Mouse (Mus musculus) midbrain, embryonic 14.5 days (tissue): ENCODE measurements around the gene Emp1. TPM values are rescaled to one million over a fixed set of nuclear protein-coding genes. Genes with fewer than 3 reads are reported as not detected.

ENCODE experiments used
- ATAC-seq: fragments of 200-750 bp; cut with Nextera tagmentation; 2 replicates; pipeline ENCODE4 v1.8.0; 2017; ENCODE audit warnings: moderate number of reproducible peaks, moderate library complexity; ENCODE audit not compliant: low FRiP score, low TSS enrichment
- DNase-seq: peaks from one replicate; pipeline ENCODE4 v3.0.0-alpha.2; 2015
- H3K27ac ChIP-seq: fragments of 300-500 bp; sonication (generic); replicated peaks from 2 replicates; pipeline ENCODE4 v1.5.1; 2014; ENCODE audit warnings: mild to moderate bottlenecking, low read depth, low read length, moderate library complexity
- H3K27me3 ChIP-seq: fragments of 300-500 bp; sonication (generic); 2 replicates; pipeline ENCODE4 v1.6.1; 2014; ENCODE audit warnings: low read length, control low read depth, mixed read lengths; ENCODE audit not compliant: control insufficient read depth, insufficient read depth
- H3K36me3 ChIP-seq: fragments of 300-500 bp; sonication (generic); 2 replicates; pipeline ENCODE4 v1.6.1; 2014; ENCODE audit warnings: low read length, control low read depth; ENCODE audit not compliant: control insufficient read depth, insufficient read depth
- H3K4me1 ChIP-seq: fragments of 300-500 bp; sonication (generic); 2 replicates; pipeline ENCODE4 v1.6.1; 2014; ENCODE audit warnings: mild to moderate bottlenecking, antibody characterized with exemption, low read length, control low read depth; ENCODE audit not compliant: control insufficient read depth, insufficient read depth
- H3K4me2 ChIP-seq: fragments of 300-500 bp; sonication (generic); 2 replicates; pipeline ENCODE4 v1.6.1; 2014; ENCODE audit warnings: mild to moderate bottlenecking, low read length, moderate library complexity
- H3K4me3 ChIP-seq: fragments of 300-500 bp; sonication (generic); replicated peaks from 2 replicates; pipeline ENCODE4 v1.5.1; 2014; ENCODE audit warnings: low read depth, low read length
- H3K9ac ChIP-seq: fragments of 300-500 bp; sonication (generic); replicated peaks from 2 replicates; pipeline ENCODE4 v1.6.1; 2014; ENCODE audit warnings: mild to moderate bottlenecking, low read length, moderate library complexity
- H3K9me3 ChIP-seq: fragments of 300-500 bp; sonication (generic); 2 replicates; pipeline ENCODE4 v1.6.1; 2016; ENCODE audit warnings: low read length, control low read depth, mixed read lengths; ENCODE audit not compliant: control insufficient read depth
- WGBS: fragments of 180-500 bp; shearing (Covaris S2); extraction: QIAGEN DNeasy Blood & Tissue Kit; methylation state at CpG from one replicate; pipeline ENCODE4 v1.1.7; 2014; 5-methylcytosine and 5-hydroxymethylcytosine counted together
- polyA plus RNA-seq: library from polyadenylated mRNA; unstranded; fragments of >200 nt; fragmentation: Nextera tagmentation; extraction: Ambion mirVana; gene quantifications from 2 replicates; pipeline ENCODE4 v1.2.1, GENCODE M21; 2014

Gene Emp1
- polyA plus RNA-seq, 1 experiment from 2014 or later = 3.6 TPM

DNA sequence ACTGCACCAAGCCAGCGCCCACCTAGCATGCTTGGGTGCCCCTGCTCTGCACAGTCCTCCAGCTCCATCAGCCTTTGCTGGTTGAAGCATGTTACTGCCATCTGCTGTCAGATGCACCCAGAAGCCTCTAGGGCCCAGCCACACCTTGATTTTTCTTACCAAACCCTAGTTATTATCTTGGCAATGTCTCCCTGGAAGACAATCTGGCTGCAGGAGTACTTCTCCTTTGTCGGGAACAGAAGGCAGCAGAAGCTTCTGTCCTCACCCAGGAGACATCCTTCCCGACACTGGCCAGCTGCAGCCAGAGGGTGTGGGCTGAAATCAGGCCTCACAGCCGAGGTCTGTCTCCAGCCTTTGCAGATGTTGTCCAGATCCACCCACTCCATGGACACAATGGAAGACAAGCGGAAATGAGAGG, 7.2 kb downstream of the Emp1 start:
- H3K36me3 ChIP-seq = no peaks in the 10 kb centered on the region
- peak; percentile 56 for DNase-seq
- no peak for ATAC-seq

DNA sequence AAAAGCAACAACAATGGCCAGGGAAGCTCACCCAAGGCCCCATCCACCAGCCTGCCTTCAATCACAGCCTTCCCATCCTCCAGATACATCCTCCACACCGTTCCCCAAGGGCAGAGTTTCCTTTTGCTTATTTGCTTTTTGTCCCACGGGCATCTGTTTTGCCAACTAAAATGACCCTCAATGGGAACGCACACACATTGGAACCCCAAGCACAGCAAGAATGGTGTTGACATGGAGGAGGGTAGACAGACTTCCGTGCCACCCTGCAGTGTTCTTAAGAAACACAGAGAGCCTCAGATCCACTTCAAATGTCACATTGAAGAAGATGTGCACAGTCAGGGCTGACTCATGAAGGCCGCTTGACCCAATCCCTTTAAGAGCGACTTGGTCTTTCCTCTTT, 8.6 kb downstream of the Emp1 start:
- no peaks in the 10 kb centered on the region for H3K9me3 ChIP-seq
- no peak overlapping the region for H3K4me2 ChIP-seq
- no peaks in the 10 kb centered on the region for H3K27me3 ChIP-seq
- H3K9ac ChIP-seq = no peak overlapping the region
- H3K36me3 ChIP-seq = no peaks in the 10 kb centered on the region
- no peak for DNase-seq
- no peak for ATAC-seq
- no peak overlapping the region for H3K27ac ChIP-seq
- WGBS = 88% methylated on average over 6 of the region's 6 CpGs
- H3K4me1 ChIP-seq = no peaks in the 10 kb centered on the region
- H3K4me3 ChIP-seq = no peak overlapping the region

More for the DNA sequence above, 7.2 kb downstream of the Emp1 start:
- no peaks in the 10 kb centered on the region for H3K4me1 ChIP-seq
- no peaks in the 10 kb centered on the region for H3K27me3 ChIP-seq
- no peaks in the 10 kb centered on the region for H3K9me3 ChIP-seq
- no peak overlapping the region for H3K27ac ChIP-seq
- no peak overlapping the region for H3K4me2 ChIP-seq
- H3K9ac ChIP-seq = no peak overlapping the region
- no peak overlapping the region for H3K4me3 ChIP-seq
- 52% methylated on average over 5 of the region's 5 CpGs for WGBS

DNA sequence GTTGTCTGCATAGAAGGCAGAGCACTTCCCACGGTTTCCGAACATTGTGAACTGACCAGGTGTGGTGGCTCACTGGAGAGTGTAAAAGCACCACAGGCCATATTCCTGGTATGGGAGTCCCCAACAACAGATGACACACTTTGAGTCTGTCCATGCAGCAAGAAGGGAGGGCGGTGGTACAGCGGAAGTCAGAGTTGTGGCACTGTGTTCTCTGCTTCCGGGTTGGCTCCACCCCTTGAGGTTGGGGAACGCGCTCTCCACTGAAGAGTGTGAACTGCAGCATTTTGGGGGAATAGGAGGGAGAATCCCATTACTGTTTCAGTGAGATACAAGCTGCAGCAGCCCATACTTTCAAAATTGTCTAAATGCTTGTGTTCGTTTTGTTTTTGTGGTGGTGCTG, 11.0 kb downstream of the Emp1 start:
- Histone ChIP-seq H3K4me3 (no peak overlapping the region), H3K4me1 (no peaks in the 10 kb centered on the region), H3K9ac (no peak overlapping the region), H3K36me3 (no peaks in the 10 kb centered on the region), H3K4me2 (no peak overlapping the region), H3K27me3 (no peaks in the 10 kb centered on the region), H3K27ac (no peak overlapping the region), H3K9me3 (no peaks in the 10 kb centered on the region)
- ATAC-seq = no peak
- 87% methylated on average over 8 of the region's 8 CpGs for WGBS
- DNase-seq = no peak

DNA sequence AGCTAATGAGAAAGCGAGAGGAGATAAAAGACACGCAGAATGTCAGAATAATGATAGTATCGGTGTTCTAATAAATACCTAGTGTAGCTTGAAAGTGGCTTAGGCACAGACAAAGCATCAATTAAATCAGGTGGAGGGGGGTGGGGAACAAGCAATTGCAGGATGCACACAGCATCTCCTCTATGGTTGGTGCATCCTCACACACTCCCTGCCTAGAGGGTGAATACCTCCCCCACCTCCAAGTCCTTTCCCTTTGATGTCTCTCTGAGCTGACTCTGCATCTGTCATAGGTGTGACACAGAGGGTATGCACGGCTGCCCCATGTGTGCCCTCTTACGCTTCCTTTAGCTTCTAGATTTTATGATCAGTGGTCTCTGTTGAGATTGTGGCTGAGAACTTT, 13.5 kb downstream of the Emp1 start:
- Histone ChIP-seq H3K27me3 (no peaks in the 10 kb centered on the region), H3K4me2 (no peak overlapping the region), H3K9me3 (no peaks in the 10 kb centered on the region), H3K36me3 (no peaks in the 10 kb centered on the region), H3K4me1 (no peaks in the 10 kb centered on the region), H3K27ac (no peak overlapping the region), H3K4me3 (no peak overlapping the region), H3K9ac (no peak overlapping the region)
- WGBS = 63% methylated on average over 5 of the region's 5 CpGs
- DNase-seq (no peak), ATAC-seq (no peak)

DNA sequence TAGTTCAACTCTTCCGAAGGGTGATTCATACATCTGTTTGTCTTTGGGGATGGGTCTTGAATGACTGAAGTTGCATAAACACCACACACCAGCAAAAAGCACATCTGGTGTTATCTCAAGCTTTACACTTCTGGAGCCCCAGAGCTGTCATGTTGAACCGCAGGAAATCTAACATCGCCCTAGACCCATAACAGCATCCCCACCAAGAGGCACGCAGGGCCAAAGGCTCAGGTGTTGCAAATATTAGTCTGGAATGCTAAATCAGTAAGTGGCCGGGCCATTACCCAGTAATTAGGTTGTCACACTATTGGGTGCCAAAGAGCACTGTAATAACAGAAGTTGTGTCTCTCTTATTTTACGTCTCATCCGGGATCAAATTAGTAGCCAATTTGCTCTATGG, 13.9 kb downstream of the Emp1 start:
- Histone ChIP-seq H3K4me3 (no peak overlapping the region), H3K36me3 (no peaks in the 10 kb centered on the region), H3K9ac (no peak overlapping the region), H3K27me3 (no peaks in the 10 kb centered on the region), H3K9me3 (no peaks in the 10 kb centered on the region), H3K27ac (no peak overlapping the region), H3K4me1 (no peaks in the 10 kb centered on the region), H3K4me2 (no peak overlapping the region)
- no peak for DNase-seq
- WGBS = 76% methylated on average over 7 of the region's 7 CpGs
- no peak for ATAC-seq

DNA sequence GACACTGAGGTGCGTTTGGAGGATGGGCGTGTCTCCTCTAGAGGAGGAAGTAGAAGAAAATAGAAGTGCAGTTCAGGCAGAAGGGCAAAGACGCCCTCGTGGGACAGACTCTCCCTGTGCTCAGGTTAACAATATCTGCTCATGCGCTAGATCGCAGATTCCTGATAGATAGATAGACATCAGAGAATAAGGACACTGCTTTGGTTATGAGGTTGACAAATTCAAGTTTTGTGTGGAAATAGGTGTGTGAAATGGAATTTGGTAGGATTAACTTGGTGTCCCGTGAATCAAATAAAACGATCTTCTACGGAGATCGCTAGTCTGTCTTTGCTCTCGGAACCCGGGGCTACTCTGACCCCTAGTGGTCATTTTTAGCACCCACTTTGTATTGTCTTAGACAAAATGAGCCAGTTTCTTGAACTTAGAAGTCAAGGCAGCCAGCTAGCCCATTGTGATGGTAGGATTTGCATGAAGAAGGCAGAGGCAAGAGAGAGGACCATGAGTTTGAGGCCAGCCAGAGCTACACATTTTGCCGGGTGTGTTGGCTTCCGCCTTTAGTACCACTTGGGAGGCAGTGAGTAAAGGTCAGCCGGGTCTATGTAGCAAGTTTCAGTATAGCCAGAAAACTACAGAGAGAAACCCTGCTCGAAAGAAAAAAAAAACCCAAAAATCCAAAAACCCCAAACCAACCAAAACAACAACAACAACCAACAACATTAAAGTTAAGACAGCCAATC, 15.4 kb downstream of the Emp1 start:
- H3K9me3 ChIP-seq = no peaks in the 10 kb centered on the region
- H3K4me1 ChIP-seq = no peaks in the 10 kb centered on the region
- 22% methylated on average over 16 of the region's 16 CpGs for WGBS
- no peak overlapping the region for H3K9ac ChIP-seq
- no peaks in the 10 kb centered on the region for H3K27me3 ChIP-seq
- no peaks in the 10 kb centered on the region for H3K36me3 ChIP-seq
- H3K4me3 ChIP-seq = peak overlapping the region; percentile 14; the same call in 1 of the 2 replicates
- ATAC-seq (peak; percentile 55; the same call in 1 of the 2 replicates), DNase-seq (peak; percentile 91)
- no peak overlapping the region for H3K27ac ChIP-seq
- H3K4me2 ChIP-seq = peak overlapping the region; percentile 49

DNA sequence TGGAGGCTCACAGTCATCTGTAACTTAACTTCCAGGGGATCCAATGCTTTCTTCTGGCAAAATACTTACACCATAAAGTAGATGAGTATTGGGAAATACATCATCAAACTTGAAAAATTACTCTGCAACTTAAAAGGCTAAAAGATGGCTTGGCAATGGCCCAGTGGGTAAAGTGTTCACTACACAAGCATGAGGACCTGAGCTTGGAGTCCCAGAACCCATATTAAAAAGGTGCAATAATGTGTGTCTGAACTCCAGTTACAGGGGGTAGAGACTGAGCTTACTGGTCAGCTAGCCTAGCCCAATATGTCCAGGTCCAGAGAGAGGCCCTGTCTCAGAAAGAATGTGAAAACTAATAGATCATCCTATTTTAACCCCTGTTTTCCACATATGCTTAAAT, 21.6 kb downstream of the Emp1 start:
- DNase-seq (no peak), ATAC-seq (no peak)
- Histone ChIP-seq H3K27ac (no peak overlapping the region), H3K9me3 (no peaks in the 10 kb centered on the region), H3K36me3 (no peaks in the 10 kb centered on the region), H3K27me3 (no peaks in the 10 kb centered on the region), H3K4me1 (no peaks in the 10 kb centered on the region), H3K4me2 (no peak overlapping the region), H3K9ac (no peak overlapping the region), H3K4me3 (no peak overlapping the region)

DNA sequence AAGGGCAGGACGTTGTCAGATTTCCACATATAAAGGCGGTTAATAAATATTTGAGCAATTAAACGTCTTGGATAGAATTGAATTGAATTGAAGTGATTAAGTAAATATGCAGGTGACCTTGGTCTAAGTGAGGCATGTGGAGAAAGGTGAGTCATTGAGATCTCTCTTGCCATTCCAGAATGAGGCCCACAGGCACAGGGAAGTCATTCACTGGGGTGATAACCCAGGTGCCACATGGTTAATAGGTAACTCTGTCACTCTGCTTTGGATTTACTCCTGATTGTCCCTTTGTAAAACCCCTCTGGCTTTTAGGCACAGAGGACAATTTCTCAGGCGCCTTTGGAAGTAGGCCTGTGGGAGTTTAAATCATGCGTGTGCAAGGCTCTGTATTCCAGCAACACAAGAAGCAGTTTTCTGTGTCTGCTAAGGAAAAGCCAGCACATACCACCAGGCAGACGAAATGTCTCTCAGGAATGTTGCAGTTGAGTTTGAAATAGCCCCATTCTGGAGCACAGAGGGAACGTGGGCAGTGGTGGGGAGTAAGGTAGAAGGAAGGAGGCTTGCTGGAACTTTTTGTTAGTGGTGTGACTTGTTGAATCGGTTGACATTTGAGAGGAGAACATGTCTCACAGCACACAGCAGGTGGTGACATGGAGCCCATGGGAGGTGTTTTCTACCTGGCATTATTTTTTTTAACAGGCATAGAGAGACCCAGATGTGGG, 23.6 kb downstream of the Emp1 start:
- Histone ChIP-seq H3K4me2 (no peak overlapping the region), H3K9ac (no peak overlapping the region), H3K4me3 (no peak overlapping the region), H3K27me3 (no peaks in the 10 kb centered on the region), H3K9me3 (no peaks in the 10 kb centered on the region), H3K36me3 (no peaks in the 10 kb centered on the region), H3K27ac (no peak overlapping the region), H3K4me1 (no peaks in the 10 kb centered on the region)
- 83% methylated on average over 8 of the region's 8 CpGs for WGBS
- DNase-seq = no peak
- no peak for ATAC-seq

DNA sequence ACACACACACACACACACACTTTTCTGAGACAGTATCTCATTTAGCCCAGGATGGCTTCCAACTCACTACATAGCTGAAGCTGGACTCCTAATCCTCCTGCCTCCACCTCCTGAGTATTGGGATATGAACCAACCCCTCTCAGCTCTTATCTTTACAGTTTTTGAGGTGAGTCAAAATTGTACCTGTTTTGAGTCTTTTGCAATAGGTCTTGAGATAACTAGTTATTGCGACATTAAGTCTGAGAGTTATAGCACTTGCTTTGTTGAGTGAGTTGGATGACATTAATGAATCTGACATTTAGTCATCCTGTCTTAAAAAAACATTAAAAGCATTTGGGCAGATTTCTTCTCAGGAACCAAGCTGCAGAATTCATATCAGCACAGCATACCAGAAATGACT, 25.3 kb downstream of the Emp1 start:
- WGBS = 88% methylated on average over 1 of the region's 1 CpGs
- Histone ChIP-seq H3K27me3 (no peaks in the 10 kb centered on the region), H3K27ac (no peak overlapping the region), H3K9me3 (no peaks in the 10 kb centered on the region), H3K4me2 (no peak overlapping the region), H3K4me3 (no peak overlapping the region), H3K36me3 (no peaks in the 10 kb centered on the region), H3K4me1 (no peaks in the 10 kb centered on the region), H3K9ac (no peak overlapping the region)
- ATAC-seq (no peak), DNase-seq (no peak)
